Mouse (Mus musculus): ENCODE measurements around the gene Cep152. TPM values are rescaled to one million over a fixed set of nuclear protein-coding genes. Genes with fewer than 3 reads are reported as not detected.

The Cep152 gene
- total and polyA plus RNA-seq, 3 experiments: 7.7 to 8.9 (median 8.8) TPM

GRCm38 (mm10) chr2:125576498-125576897, 48.4 kb downstream of the Cep152 start:
- Histone ChIP-seq H3K4me2 (ENCODE audit: insufficient read depth, low read depth, poor library complexity, severe bottlenecking) (no peak overlapping the region), H3K9ac (ENCODE audit: insufficient read depth, low read depth) (no peak overlapping the region), H3K9me3 (replicated peaks; ENCODE audit: low read length) (no peaks in the 10 kb centered on the region), H3K27ac (ENCODE audit: insufficient read depth, low read depth) (no peak overlapping the region), H3K4me3 (replicated peaks in 1 of 3; ENCODE audit: low read depth in 2 of 3, low read length in 2 of 3, poor library complexity in 1 of 3) (no peak overlapping the region), H3K79me2 (replicated peaks; ENCODE audit: control insufficient read depth, extremely low read depth, insufficient read depth, poor library complexity, severe bottlenecking) (peaks cover 2% of the 10 kb centered on the region; the same call in 1 of the 2 replicates), H3K4me1 (ENCODE audit: control insufficient read depth in 1 of 2, insufficient read depth in 2 of 2) (peaks cover 0 to 21% of the 10 kb centered on the region in 2 experiments; a peak in 2 of 4 replicates), H3K27me3 (replicated peaks) (no peaks in the 10 kb centered on the region), H3K36me3 (replicated peaks in 1 of 2; ENCODE audit: control insufficient read depth in 1 of 2, insufficient read depth in 1 of 2, low read length in 1 of 2) (peaks cover 58 to 95% of the 10 kb centered on the region in 2 experiments)
- dilution Hi-C loops (cut with MboI; ENCODE audit: extremely low pct_ligation_motif_present, extremely low pct_unique_long_range_greater_than_20kb, low sequenced_read_pairs): no loop called here
- in situ Hi-C loops (cut with MboI; ENCODE audit: low pct_ligation_motif_present, low pct_unique_long_range_greater_than_20kb, low sequenced_read_pairs): no loop called here
- no peak for TF ChIP-seq MYC (IDR thresholded peaks at IDR 0.05; ENCODE audit: low read depth, low read length)
- TF ChIP-seq SMC3 (IDR thresholded peaks at IDR 0.05; ENCODE audit: low read depth, low read length): no peak
- no peak for TF ChIP-seq MAFK (IDR thresholded peaks at IDR 0.05; ENCODE audit: insufficient replicate concordance, low read length)
- no peak for TF ChIP-seq HCFC1 (IDR thresholded peaks at IDR 0.05; ENCODE audit: low read depth, low read length)
- TF ChIP-seq USF2 (conservative IDR thresholded peaks at IDR 0.05; ENCODE audit: low read depth, low read length): no peak
- no peak for TF ChIP-seq NRF1 (IDR thresholded peaks at IDR 0.05; ENCODE audit: low read depth, low read length)
- no peak for TF ChIP-seq ELF1 (IDR thresholded peaks at IDR 0.05; ENCODE audit: low read depth, low read length)
- no peak for TF ChIP-seq NELFE (IDR thresholded peaks at IDR 0.05; ENCODE audit: low read depth, low read length)
- TF ChIP-seq ZKSCAN1 (IDR thresholded peaks at IDR 0.05; ENCODE audit: borderline replicate concordance, low read depth, low read length): no peak
- no peak for TF ChIP-seq TCF12 (IDR thresholded peaks at IDR 0.05; ENCODE audit: low read depth, low read length)
- no peak for TF ChIP-seq POLR2AphosphoS2 (IDR thresholded peaks at IDR 0.05; ENCODE audit: low read depth, low read length)
- no peak for TF ChIP-seq ZNF384 (IDR thresholded peaks at IDR 0.05; ENCODE audit: low read depth, low read length)
- TF ChIP-seq JUN (IDR thresholded peaks at IDR 0.05; ENCODE audit: insufficient read depth, low read depth, low read length): no peak
- no peak for TF ChIP-seq MEF2A (IDR thresholded peaks at IDR 0.05; ENCODE audit: borderline replicate concordance, low read depth, low read length)
- TF ChIP-seq IRF4 (IDR thresholded peaks at IDR 0.05; ENCODE audit: low read depth, low read length): no peak
- TF ChIP-seq MAX (IDR thresholded peaks at IDR 0.05; ENCODE audit: low read length): no peak
- no peak for DNase-seq (ENCODE audit: extremely low read depth)

- H3K79me2 ChIP-seq (replicated peaks; ENCODE audit: control insufficient read depth, extremely low read depth, insufficient read depth, poor library complexity, severe bottlenecking): peaks cover 2% of the 10 kb centered on the region; the same call in 1 of the 2 replicates
- no peak overlapping the region for H3K9ac ChIP-seq (ENCODE audit: insufficient read depth, low read depth)
- H3K4me2 ChIP-seq (ENCODE audit: insufficient read depth, low read depth, poor library complexity, severe bottlenecking): no peak overlapping the region
- no peak overlapping the region for H3K4me3 ChIP-seq (replicated peaks in 1 of 3; ENCODE audit: low read depth in 2 of 3, low read length in 2 of 3, poor library complexity in 1 of 3)
- dilution Hi-C loops (cut with MboI; ENCODE audit: extremely low pct_ligation_motif_present, extremely low pct_unique_long_range_greater_than_20kb, low sequenced_read_pairs): no loop called here
- H3K27ac ChIP-seq (ENCODE audit: insufficient read depth, low read depth): no peak overlapping the region
- no peaks in the 10 kb centered on the region for H3K27me3 ChIP-seq (replicated peaks)
- H3K36me3 ChIP-seq (replicated peaks in 1 of 2; ENCODE audit: control insufficient read depth in 1 of 2, insufficient read depth in 1 of 2, low read length in 1 of 2): peaks cover 59 to 95% of the 10 kb centered on the region in 2 experiments
- DNase-seq (ENCODE audit: extremely low read depth): peak; percentile 49
- H3K4me1 ChIP-seq (ENCODE audit: control insufficient read depth in 1 of 2, insufficient read depth in 2 of 2): peaks cover 0 to 21% of the 10 kb centered on the region in 2 experiments; a peak in 2 of 4 replicates
- in situ Hi-C loops (cut with MboI; ENCODE audit: low pct_ligation_motif_present, low pct_unique_long_range_greater_than_20kb, low sequenced_read_pairs): no loop called here
- H3K9me3 ChIP-seq (replicated peaks; ENCODE audit: low read length): no peaks in the 10 kb centered on the region
- TF ChIP-seq ETS1 (conservative IDR thresholded peaks at IDR 0.05; ENCODE audit: low read depth, low read length): peak; percentile 47; the same call in 1 of the 2 replicates
- TF ChIP-seq KAT2A (IDR thresholded peaks at IDR 0.05; ENCODE audit: insufficient replicate concordance, low read length): no peak
- TF ChIP-seq EP300 (IDR thresholded peaks at IDR 0.05; ENCODE audit: low read length): peak; percentile 62
- peak; percentile 47; the same call in 1 of the 2 replicates for TF ChIP-seq JUND (conservative IDR thresholded peaks at IDR 0.05; ENCODE audit: low read depth, low read length)
- peak; percentile 71; the same call in 1 of the 2 replicates for TF ChIP-seq IRF4 (IDR thresholded peaks at IDR 0.05; ENCODE audit: low read depth, low read length)
Observed at GRCm38 (mm10) chr2:125575766-125576165, 49.1 kb downstream of the Cep152 start.

Data from CH12.LX (cell line).